Mouse (Mus musculus): ENCODE measurements around the gene Pik3r1.

- TF ChIP-seq POLR2A (IDR thresholded peaks at IDR 0.05; ENCODE audit: borderline replicate concordance, extremely low read depth, insufficient read depth, insufficient read length, poor library complexity, severe bottlenecking) (no peak), CTCF (IDR thresholded peaks at IDR 0.05; ENCODE audit: borderline replicate concordance, extremely low read depth, insufficient read depth, insufficient read length) (no peak)
These were observed 85.6 kb downstream of the Pik3r1 start for GRCm38 (mm10) chr13:101682378-101682777.

All from brain, embryonic 14.5 days (tissue).